Mouse (Mus musculus) macrophage (primary cell): ENCODE measurements at regions not wholly inside any gene's neighbourhood (a gene's known extent, or its start where the extent isn't known, plus 50 kb on each side); places are given as distances from the start of the nearest gene placed in this dataset.
A peak's percentile ranks its signal among the peaks of the same experiment; 100 is the strongest.

Experiments used
- H3K27ac ChIP-seq: fragments of 350-480 bp; formaldehyde crosslinking; 2 replicates; pipeline ENCODE4 v1.9.0; 2021
- H3K36me3 ChIP-seq: fragments of 350-480 bp; formaldehyde crosslinking; 2 replicates; pipeline ENCODE4 v1.9.0; 2021; ENCODE audit errors: inconsistent target
- H3K4me3 ChIP-seq: fragments of 350-480 bp; formaldehyde crosslinking; 2 replicates; pipeline ENCODE4 v1.9.0; 2021; ENCODE audit errors: inconsistent target
- H3K79me2 ChIP-seq: fragments of 350-480 bp; formaldehyde crosslinking; 2 replicates; pipeline ENCODE4 v1.9.0; 2021; ENCODE audit errors: inconsistent target
- WGBS: methylation state at CpG from one replicate; pipeline ENCODE4 v1.1.7; 2026; ENCODE audit warnings: inconsistent platforms; ENCODE audit not compliant: missing documents; 5-methylcytosine and 5-hydroxymethylcytosine counted together

GRCm38 (mm10) chr10:66802691-66803090, 293.2 kb upstream of the Jmjd1c start:
- no peaks in the 10 kb centered on the region for H3K36me3 ChIP-seq
- H3K79me2 ChIP-seq = no peaks in the 10 kb centered on the region
- H3K27ac ChIP-seq = no peak overlapping the region
- H3K4me3 ChIP-seq = no peak overlapping the region
- 54% methylated on average over 1 of the region's 1 CpGs for WGBS

DNA sequence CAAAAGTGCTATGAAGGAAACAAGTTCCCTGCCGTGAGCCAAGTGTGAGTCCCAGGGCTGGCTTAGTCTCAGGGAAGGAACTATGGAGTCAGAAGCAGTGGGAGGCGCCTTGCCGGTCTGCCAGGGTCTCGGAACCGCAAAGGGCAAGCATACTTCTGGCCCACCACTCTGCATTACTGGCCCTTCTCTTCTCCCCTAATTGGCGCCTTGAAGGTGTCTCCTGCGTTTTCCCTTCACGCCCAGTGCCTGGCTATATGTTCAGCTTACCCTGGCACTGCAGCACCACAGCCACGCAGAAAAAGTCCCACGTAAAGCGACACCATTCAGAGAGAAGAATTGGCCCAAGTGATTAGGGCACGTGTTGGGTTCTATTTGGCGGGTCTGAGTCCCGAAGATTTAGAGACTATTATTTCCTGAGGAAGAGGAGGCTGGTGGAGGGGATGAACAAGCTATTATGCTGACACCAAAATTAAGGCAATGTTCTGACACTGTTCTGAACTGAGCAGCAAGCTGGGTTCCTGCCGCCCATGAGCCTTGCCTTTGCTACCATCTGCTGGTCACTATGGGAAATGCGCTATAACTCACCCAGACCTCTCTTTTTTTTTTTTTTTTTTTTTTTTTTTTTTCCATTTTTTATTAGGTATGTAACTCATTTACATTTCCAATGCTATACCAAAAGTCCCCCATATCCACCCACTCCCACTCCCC, 288.5 kb upstream of the Jmjd1c start:
- WGBS = 52% methylated on average over 15 of the region's 16 CpGs
- Histone ChIP-seq H3K36me3 (no peaks in the 10 kb centered on the region), H3K79me2 (no peaks in the 10 kb centered on the region), H3K27ac (no peak overlapping the region), H3K4me3 (no peak overlapping the region)

GRCm38 (mm10) chr10:66812515-66813260, 283.2 kb upstream of the Jmjd1c start:
- Histone ChIP-seq H3K36me3 (no peaks in the 10 kb centered on the region), H3K4me3 (no peak overlapping the region), H3K27ac (no peak overlapping the region), H3K79me2 (no peaks in the 10 kb centered on the region)
- 85% methylated on average over 11 of the region's 11 CpGs for WGBS

DNA sequence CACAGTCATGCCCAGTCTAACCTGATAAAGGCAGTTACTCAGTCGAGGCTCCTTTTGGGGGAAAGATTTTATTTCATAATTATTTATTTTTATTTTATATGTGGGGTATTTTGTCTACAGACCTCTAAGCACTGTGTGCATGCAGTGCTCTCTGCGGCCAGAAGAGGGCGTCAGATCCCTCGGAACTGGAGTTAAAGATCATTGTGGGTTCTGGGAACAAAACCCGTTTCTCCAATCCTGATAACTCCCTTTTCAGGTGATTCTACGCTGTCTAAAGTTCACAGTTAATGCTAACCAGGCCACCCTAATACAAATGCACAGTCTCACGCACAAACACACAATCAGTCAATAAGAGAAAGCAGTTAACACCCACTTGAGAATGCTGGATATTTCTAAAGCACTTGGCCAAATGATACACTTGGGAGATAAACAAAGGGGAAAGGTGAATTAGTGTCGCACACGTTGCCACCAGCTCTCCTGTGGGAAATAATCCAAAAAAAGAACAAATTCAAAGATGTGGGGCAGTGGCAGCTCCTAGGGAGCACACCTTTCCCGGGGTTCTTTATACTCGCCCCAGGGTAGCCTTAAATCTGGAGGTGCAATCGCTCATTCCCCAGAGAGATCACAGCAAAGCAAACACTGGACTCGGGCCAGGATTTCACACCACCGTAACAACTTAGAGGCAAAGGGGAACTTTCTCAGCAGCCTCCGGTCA, 281.9 kb upstream of the Jmjd1c start:
- H3K79me2 ChIP-seq = no peaks in the 10 kb centered on the region
- H3K27ac ChIP-seq = peak overlapping the region; percentile 65
- WGBS = 19% methylated on average over 15 of the region's 15 CpGs
- H3K36me3 ChIP-seq = no peaks in the 10 kb centered on the region
- H3K4me3 ChIP-seq = no peak overlapping the region

- Histone ChIP-seq H3K27ac (peak overlapping the region; percentile 65), H3K79me2 (no peaks in the 10 kb centered on the region), H3K36me3 (no peaks in the 10 kb centered on the region), H3K4me3 (no peak overlapping the region)
- 18% methylated on average over 16 of the region's 16 CpGs for WGBS
Observed at GRCm38 (mm10) chr10:66814565-66815201, 281.2 kb upstream of the Jmjd1c start.

GRCm38 (mm10) chr10:66815951-66816350, 280.0 kb upstream of the Jmjd1c start:
- no peak overlapping the region for H3K27ac ChIP-seq
- WGBS = 89% methylated on average over 4 of the region's 4 CpGs
- H3K36me3 ChIP-seq = no peaks in the 10 kb centered on the region
- no peak overlapping the region for H3K4me3 ChIP-seq
- no peaks in the 10 kb centered on the region for H3K79me2 ChIP-seq

DNA sequence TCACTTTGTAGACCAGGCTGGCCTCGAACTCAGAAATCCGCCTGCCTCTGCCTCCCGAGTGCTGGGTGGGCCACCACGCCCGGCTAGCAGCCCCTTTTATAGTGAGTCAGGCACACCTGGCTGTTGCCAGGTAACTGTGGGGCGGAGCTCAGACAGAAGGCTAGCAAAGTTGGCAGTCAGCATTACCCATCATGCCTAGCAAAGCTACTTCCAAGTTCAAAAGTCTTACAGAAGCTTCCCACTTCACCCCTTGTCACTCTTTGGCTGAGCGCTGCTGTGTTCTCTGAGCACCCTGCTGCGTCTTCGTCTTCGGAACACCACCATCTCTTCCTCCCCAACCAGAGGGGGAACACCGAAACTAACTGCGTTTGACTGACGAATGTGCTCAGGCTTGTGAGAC, 279.1 kb upstream of the Jmjd1c start:
- Histone ChIP-seq H3K36me3 (no peaks in the 10 kb centered on the region), H3K27ac (no peak overlapping the region), H3K4me3 (no peak overlapping the region), H3K79me2 (no peaks in the 10 kb centered on the region)
- 91% methylated on average over 13 of the region's 13 CpGs for WGBS

DNA sequence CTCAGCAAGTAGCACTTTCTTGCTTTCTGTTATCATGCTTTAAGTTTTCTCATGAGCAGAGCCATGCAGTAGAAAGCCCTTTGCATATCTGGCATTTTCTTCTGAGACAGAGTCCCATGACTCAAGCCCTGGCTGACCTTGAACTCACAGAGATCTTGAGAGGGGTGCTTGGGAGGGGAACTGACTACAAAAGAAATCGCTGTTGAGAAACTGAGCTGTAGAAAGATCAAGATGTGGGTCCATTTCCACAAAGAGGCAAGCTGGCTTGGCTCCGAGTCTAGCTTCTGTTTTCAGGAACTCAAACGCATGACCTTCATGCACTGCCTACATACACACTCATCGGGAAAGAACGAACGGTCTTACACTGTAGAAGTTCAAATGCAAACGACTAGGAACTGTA, 278.0 kb upstream of the Jmjd1c start:
- Histone ChIP-seq H3K27ac (no peak overlapping the region), H3K36me3 (no peaks in the 10 kb centered on the region), H3K79me2 (no peaks in the 10 kb centered on the region), H3K4me3 (no peak overlapping the region)
- WGBS = 76% methylated on average over 7 of the region's 7 CpGs

- Histone ChIP-seq H3K4me3 (no peak overlapping the region), H3K36me3 (no peaks in the 10 kb centered on the region), H3K79me2 (no peaks in the 10 kb centered on the region), H3K27ac (no peak overlapping the region)
- WGBS = 93% methylated on average over 7 of the region's 8 CpGs
Observed at GRCm38 (mm10) chr10:66819517-66819916, 276.4 kb upstream of the Jmjd1c start.

- Histone ChIP-seq H3K27ac (no peak overlapping the region), H3K4me3 (no peak overlapping the region), H3K36me3 (no peaks in the 10 kb centered on the region), H3K79me2 (no peaks in the 10 kb centered on the region)
- 82% methylated on average over 3 of the region's 3 CpGs for WGBS
Observed at GRCm38 (mm10) chr10:66825737-66826136, 270.2 kb upstream of the Jmjd1c start.

- no peaks in the 10 kb centered on the region for H3K79me2 ChIP-seq
- 93% methylated on average over 3 of the region's 3 CpGs for WGBS
- H3K36me3 ChIP-seq = no peaks in the 10 kb centered on the region
- H3K27ac ChIP-seq = no peak overlapping the region
- no peak overlapping the region for H3K4me3 ChIP-seq
Observed at GRCm38 (mm10) chr10:66826327-66826726, 269.6 kb upstream of the Jmjd1c start.

GRCm38 (mm10) chr10:66834974-66835373, 261.0 kb upstream of the Jmjd1c start:
- Histone ChIP-seq H3K79me2 (no peaks in the 10 kb centered on the region), H3K36me3 (no peaks in the 10 kb centered on the region), H3K4me3 (no peak overlapping the region), H3K27ac (no peak overlapping the region)
- WGBS = 83% methylated on average over 4 of the region's 4 CpGs

- 75% methylated on average over 9 of the region's 9 CpGs for WGBS
- H3K36me3 ChIP-seq = no peaks in the 10 kb centered on the region
- no peak overlapping the region for H3K4me3 ChIP-seq
- H3K27ac ChIP-seq = no peak overlapping the region
- no peaks in the 10 kb centered on the region for H3K79me2 ChIP-seq
Observed at GRCm38 (mm10) chr10:66839058-66839457, 256.9 kb upstream of the Jmjd1c start.

DNA sequence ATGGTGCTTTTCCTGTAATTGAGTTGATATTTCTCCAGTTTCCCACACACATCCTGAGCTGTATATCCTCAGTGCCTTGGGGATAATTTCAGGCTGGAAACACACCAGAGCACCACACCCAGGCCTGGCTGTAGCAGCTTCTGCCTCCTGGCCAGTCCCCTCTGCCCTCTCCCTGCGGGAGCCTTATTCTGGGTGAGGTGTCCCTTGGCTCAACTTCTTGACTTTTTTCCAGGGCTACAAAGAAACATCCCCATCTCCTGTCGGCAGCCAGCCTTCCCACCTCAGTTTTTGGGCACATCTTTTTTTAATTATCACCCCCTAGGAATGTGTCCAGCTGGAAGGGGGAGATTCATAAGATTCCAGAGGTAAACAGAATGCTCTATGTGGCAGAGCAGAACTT, 252.7 kb upstream of the Jmjd1c start:
- Histone ChIP-seq H3K27ac (no peak overlapping the region), H3K4me3 (no peak overlapping the region), H3K36me3 (no peaks in the 10 kb centered on the region), H3K79me2 (no peaks in the 10 kb centered on the region)
- WGBS = 100% methylated on average over 2 of the region's 2 CpGs

- 52% methylated on average over 5 of the region's 5 CpGs for WGBS
- Histone ChIP-seq H3K79me2 (no peaks in the 10 kb centered on the region), H3K4me3 (no peak overlapping the region), H3K27ac (peak overlapping the region; percentile 100), H3K36me3 (no peaks in the 10 kb centered on the region)
Observed at GRCm38 (mm10) chr10:66848778-66849177, 247.1 kb upstream of the Jmjd1c start.
